Mouse (Mus musculus) neural tube, embryonic 11.5 days (tissue): ENCODE measurements at regions not wholly inside any gene's neighbourhood (a gene's known extent, or its start where the extent isn't known, plus 50 kb on each side); places are given as distances from the start of the nearest gene placed in this dataset.

Experiments
- ATAC-seq: fragments of 200-750 bp; cut with Nextera tagmentation; 2 replicates; pipeline ENCODE4 v1.8.0; 2017; ENCODE audit warnings: moderate number of reproducible peaks, mild to moderate bottlenecking, moderate TSS enrichment, moderate library complexity; ENCODE audit not compliant: insufficient read depth, low FRiP score, low TSS enrichment
- DNase-seq: peaks from one replicate; pipeline ENCODE4 v3.0.0-alpha.2; 2015; ENCODE audit warnings: low spot score
- H3K27ac ChIP-seq: fragments of 300-500 bp; sonication (generic); 2 replicates; pipeline ENCODE4 v1.5.1; 2014; ENCODE audit warnings: low read depth, mild to moderate bottlenecking, low read length
- H3K27me3 ChIP-seq: fragments of 300-500 bp; sonication (generic); 2 replicates; pipeline ENCODE4 v1.6.1; 2014; ENCODE audit warnings: mild to moderate bottlenecking, low read length, mixed read lengths; ENCODE audit not compliant: control insufficient read depth, insufficient read depth
- H3K36me3 ChIP-seq: fragments of 300-500 bp; sonication (generic); 2 replicates; pipeline ENCODE4 v1.6.1; 2014; ENCODE audit warnings: mild to moderate bottlenecking, low read length, moderate library complexity, mixed read lengths; ENCODE audit not compliant: control insufficient read depth, insufficient read depth
- H3K4me1 ChIP-seq: fragments of 300-500 bp; sonication (generic); 2 replicates; pipeline ENCODE4 v1.6.1; 2014; ENCODE audit warnings: low read length, mixed read lengths; ENCODE audit not compliant: control insufficient read depth, insufficient read depth
- H3K4me2 ChIP-seq: fragments of 300-500 bp; sonication (generic); 2 replicates; pipeline ENCODE4 v1.6.1; 2014; ENCODE audit warnings: low read depth, mild to moderate bottlenecking, moderate library complexity
- H3K4me3 ChIP-seq: fragments of 300-500 bp; sonication (generic); 2 replicates; pipeline ENCODE4 v1.5.1; 2014; ENCODE audit warnings: low read depth, low read length
- H3K9ac ChIP-seq: fragments of 300-500 bp; sonication (generic); 2 replicates; pipeline ENCODE4 v1.6.1; 2014; ENCODE audit warnings: mild to moderate bottlenecking, low read length
- H3K9me3 ChIP-seq: fragments of 300-500 bp; sonication (generic); 2 replicates; pipeline ENCODE4 v1.6.1; 2016; ENCODE audit warnings: low read length; ENCODE audit not compliant: control insufficient read depth
- WGBS: fragments of 180-500 bp; shearing (Covaris S2); extraction: QIAGEN DNeasy Blood & Tissue Kit; methylation state at CpG from one replicate; pipeline ENCODE4 v1.1.7; 2014; 5-methylcytosine and 5-hydroxymethylcytosine counted together

- 74% methylated on average over 4 of the region's 4 CpGs for WGBS
- no peak overlapping the region for H3K27ac ChIP-seq
These were observed 56.5 kb upstream of the Pdk3 start for GRCm38 (mm10) chrX:93888480-93888879.

GRCm38 (mm10) chrX:93888966-93889365 is 57.0 kb upstream of the Pdk3 start:
- Histone ChIP-seq H3K4me1 (no peaks in the 10 kb centered on the region), H3K9me3 (no peaks in the 10 kb centered on the region), H3K4me2 (no peak overlapping the region), H3K9ac (no peak overlapping the region), H3K27me3 (no peaks in the 10 kb centered on the region), H3K4me3 (no peak overlapping the region), H3K36me3 (no peaks in the 10 kb centered on the region), H3K27ac (no peak overlapping the region)
- DNase-seq: no peak
- 81% methylated on average over 8 of the region's 8 CpGs for WGBS
- no peak for ATAC-seq

More at GRCm38 (mm10) chrX:93888480-93888879, 56.5 kb upstream of the Pdk3 start:
- Histone ChIP-seq H3K4me2 (no peak overlapping the region), H3K9ac (no peak overlapping the region), H3K4me3 (no peak overlapping the region), H3K9me3 (no peaks in the 10 kb centered on the region), H3K27me3 (no peaks in the 10 kb centered on the region), H3K4me1 (no peaks in the 10 kb centered on the region), H3K36me3 (no peaks in the 10 kb centered on the region)
- DNase-seq (no peak), ATAC-seq (no peak)

GRCm38 (mm10) chrX:93889394-93890042 is 57.5 kb upstream of the Pdk3 start:
- 0 out of 2 replicates have a peak overlapping the region, but pooled peaks have one; percentile 15 for H3K4me2 ChIP-seq
- H3K4me3 ChIP-seq: no peak overlapping the region
- H3K36me3 ChIP-seq: no peaks in the 10 kb centered on the region
- H3K27ac ChIP-seq: no peak overlapping the region
- H3K9ac ChIP-seq: no peak overlapping the region
- 48% methylated on average over 13 of the region's 13 CpGs for WGBS
- DNase-seq (peak; percentile 70), ATAC-seq (no peak; the same call in 1 of the 2 replicates)
- no peaks in the 10 kb centered on the region for H3K9me3 ChIP-seq
- H3K4me1 ChIP-seq: no peaks in the 10 kb centered on the region
- H3K27me3 ChIP-seq: no peaks in the 10 kb centered on the region

- no peak for ATAC-seq
- Histone ChIP-seq H3K9me3 (no peaks in the 10 kb centered on the region), H3K36me3 (no peaks in the 10 kb centered on the region), H3K27ac (no peak overlapping the region), H3K4me1 (no peaks in the 10 kb centered on the region), H3K27me3 (no peaks in the 10 kb centered on the region), H3K9ac (no peak overlapping the region), H3K4me3 (no peak overlapping the region), H3K4me2 (no peak overlapping the region)
- WGBS: 77% methylated on average over 5 of the region's 5 CpGs
- DNase-seq: no peak
These were observed 65.1 kb upstream of the Pdk3 start for GRCm38 (mm10) chrX:93896838-93897820.

- Histone ChIP-seq H3K4me2 (no peak overlapping the region), H3K9ac (no peak overlapping the region), H3K27ac (no peak overlapping the region), H3K9me3 (no peaks in the 10 kb centered on the region), H3K4me1 (no peaks in the 10 kb centered on the region), H3K27me3 (no peaks in the 10 kb centered on the region), H3K36me3 (no peaks in the 10 kb centered on the region), H3K4me3 (no peak overlapping the region)
- DNase-seq (no peak), ATAC-seq (no peak)
These were observed 65.2 kb upstream of the AU015836 start for GRCm38 (mm10) chrX:93903209-93903608.

- Histone ChIP-seq H3K4me3 (no peak overlapping the region), H3K9ac (no peak overlapping the region), H3K9me3 (no peaks in the 10 kb centered on the region), H3K27ac (no peak overlapping the region), H3K36me3 (no peaks in the 10 kb centered on the region), H3K4me1 (no peaks in the 10 kb centered on the region), H3K27me3 (no peaks in the 10 kb centered on the region), H3K4me2 (no peak overlapping the region)
- ATAC-seq (no peak), DNase-seq (no peak)
- 86% methylated on average over 5 of the region's 5 CpGs for WGBS
These were observed 62.9 kb upstream of the AU015836 start for GRCm38 (mm10) chrX:93905531-93905930.

- no peak overlapping the region for H3K27ac ChIP-seq
- WGBS: 21% methylated on average over 21 of the region's 21 CpGs
- H3K4me3 ChIP-seq: peak overlapping the region; percentile 18; the same call in 1 of the 2 replicates
These were observed 57.2 kb upstream of the AU015836 start for GRCm38 (mm10) chrX:93911087-93911840.

GRCm38 (mm10) chrX:93915548-93915947 is 52.9 kb upstream of the AU015836 start:
- no peaks in the 10 kb centered on the region for H3K36me3 ChIP-seq
- no peaks in the 10 kb centered on the region for H3K27me3 ChIP-seq
- H3K4me3 ChIP-seq: no peak overlapping the region
- ATAC-seq: no peak
- DNase-seq: no peak
- no peak overlapping the region for H3K9ac ChIP-seq
- H3K27ac ChIP-seq: no peak overlapping the region
- no peaks in the 10 kb centered on the region for H3K4me1 ChIP-seq
- no peak overlapping the region for H3K4me2 ChIP-seq
- H3K9me3 ChIP-seq: no peaks in the 10 kb centered on the region

More at GRCm38 (mm10) chrX:93911087-93911840, 57.2 kb upstream of the AU015836 start:
- no peaks in the 10 kb centered on the region for H3K36me3 ChIP-seq
- no peaks in the 10 kb centered on the region for H3K4me1 ChIP-seq
- H3K9me3 ChIP-seq: no peaks in the 10 kb centered on the region
- DNase-seq: peak; percentile 40
- peak overlapping the region; percentile 37 for H3K9ac ChIP-seq
- no peaks in the 10 kb centered on the region for H3K27me3 ChIP-seq
- peak overlapping the region; percentile 48 for H3K4me2 ChIP-seq
- ATAC-seq: peak; percentile 58; the same call in 1 of the 2 replicates
